Mouse (Mus musculus): ENCODE data around the gene Gmnc. TPM values are rescaled to one million over a fixed set of nuclear protein-coding genes. Genes with fewer than 3 reads are reported as not detected.

Gene Gmnc
- total and polyA plus RNA-seq, 2 experiments from 2014 or later: 0.30 to 1.3 TPM

DNA sequence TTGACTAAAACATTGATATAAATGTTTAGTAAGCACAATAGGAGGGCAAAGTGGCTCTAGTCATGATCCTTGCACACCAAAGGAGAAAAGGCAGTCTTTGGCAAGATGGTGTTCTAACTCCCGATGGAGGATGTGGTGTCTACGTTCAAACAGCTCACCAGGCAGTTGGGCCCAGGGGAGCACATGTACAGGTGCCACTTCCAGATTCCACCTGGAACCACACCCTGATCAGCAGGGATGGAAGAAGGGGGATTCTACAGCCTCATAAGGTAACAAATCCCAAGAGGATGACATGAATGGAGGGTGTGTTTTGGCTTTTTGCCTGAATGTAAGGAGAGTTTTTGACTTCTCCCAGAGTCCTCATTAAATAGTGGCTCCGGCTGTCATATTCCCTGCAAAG is 39.9 kb downstream of the Gmnc start:
- H3K4me3 ChIP-seq (ENCODE audit: low read depth, low read length): no peak overlapping the region
- H3K4me2 ChIP-seq (ENCODE audit: low read depth): no peak overlapping the region
- WGBS: 82% methylated on average over 3 of the region's 3 CpGs
- ATAC-seq (no peak), DNase-seq (no peak)
- no peak overlapping the region for H3K9ac ChIP-seq
- H3K4me1 ChIP-seq (ENCODE audit: insufficient read depth): no peaks in the 10 kb centered on the region
- H3K9me3 ChIP-seq (ENCODE audit: low read length): no peaks in the 10 kb centered on the region
- TF ChIP-seq CTCF (IDR thresholded peaks at IDR 0.05; ENCODE audit: low read depth): no peak
- H3K36me3 ChIP-seq (ENCODE audit: insufficient read depth): no peaks in the 10 kb centered on the region
- H3K27me3 ChIP-seq (ENCODE audit: insufficient read depth, low read length): no peaks in the 10 kb centered on the region
- H3K27ac ChIP-seq (ENCODE audit: low read depth, low read length): no peak overlapping the region

DNA sequence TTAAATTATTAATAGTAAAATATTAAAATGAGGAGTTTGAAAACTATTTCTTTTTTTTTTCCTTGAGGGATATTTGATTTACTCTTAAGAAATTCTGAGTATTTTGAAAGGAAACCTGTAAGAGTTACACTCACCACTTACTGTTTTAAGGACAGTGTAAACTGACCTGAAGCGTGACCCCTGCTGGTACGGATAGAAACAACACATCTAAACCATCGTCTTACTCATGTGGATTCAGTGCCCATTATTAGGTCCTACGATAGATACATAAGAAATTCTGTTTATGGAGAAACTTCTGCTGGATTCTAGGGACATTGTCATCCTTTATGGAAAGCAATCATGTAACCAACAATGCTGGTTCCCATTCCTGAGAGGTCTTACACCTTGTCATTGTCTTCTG is 41.2 kb downstream of the Gmnc start:
- TF ChIP-seq CTCF (IDR thresholded peaks at IDR 0.05; ENCODE audit: low read depth): 0 out of 2 replicates have a peak, but pooled peaks have one; percentile 10
- Histone ChIP-seq H3K27ac (ENCODE audit: low read depth, low read length) (no peak overlapping the region), H3K9ac (no peak overlapping the region), H3K4me2 (ENCODE audit: low read depth) (no peak overlapping the region), H3K4me3 (ENCODE audit: low read depth, low read length) (no peak overlapping the region), H3K4me1 (ENCODE audit: insufficient read depth) (no peaks in the 10 kb centered on the region), H3K36me3 (ENCODE audit: insufficient read depth) (no peaks in the 10 kb centered on the region), H3K27me3 (ENCODE audit: insufficient read depth, low read length) (no peaks in the 10 kb centered on the region), H3K9me3 (ENCODE audit: low read length) (no peaks in the 10 kb centered on the region)
- 51% methylated on average over 4 of the region's 4 CpGs for WGBS
- no peak for ATAC-seq
- no peak for DNase-seq

DNA sequence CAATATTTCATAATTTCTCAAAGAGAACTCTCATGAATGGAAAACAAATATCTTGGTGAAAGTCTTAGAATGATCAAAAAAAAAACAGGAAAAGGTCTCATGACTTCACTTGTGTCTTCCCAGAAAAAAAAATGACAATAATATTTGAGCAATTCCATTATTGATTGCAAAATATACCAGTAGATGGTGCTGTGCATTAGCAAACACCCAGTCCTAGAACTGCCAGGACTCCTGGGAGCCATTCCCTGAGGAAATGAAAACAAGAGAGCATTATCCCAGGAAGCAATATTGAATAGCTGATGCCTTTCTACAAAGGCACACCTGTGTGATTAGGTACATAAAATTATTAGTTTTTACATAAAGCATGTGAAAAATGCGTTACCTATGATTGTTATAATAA is 87.5 kb downstream of the Gmnc start:
- Histone ChIP-seq H3K27ac (ENCODE audit: low read depth, low read length) (no peak overlapping the region), H3K36me3 (ENCODE audit: insufficient read depth) (no peaks in the 10 kb centered on the region), H3K4me1 (ENCODE audit: insufficient read depth) (no peaks in the 10 kb centered on the region), H3K9me3 (ENCODE audit: low read length) (no peaks in the 10 kb centered on the region), H3K9ac (no peak overlapping the region), H3K27me3 (ENCODE audit: insufficient read depth, low read length) (no peaks in the 10 kb centered on the region), H3K4me3 (ENCODE audit: low read depth, low read length) (no peak overlapping the region), H3K4me2 (ENCODE audit: low read depth) (no peak overlapping the region)
- WGBS: 81% methylated on average over 1 of the region's 1 CpGs
- no peak; the same call in 1 of the 2 replicates for ATAC-seq
- peak; percentile 60 for TF ChIP-seq CTCF (IDR thresholded peaks at IDR 0.05; ENCODE audit: low read depth)
- DNase-seq: peak; percentile 11

DNA sequence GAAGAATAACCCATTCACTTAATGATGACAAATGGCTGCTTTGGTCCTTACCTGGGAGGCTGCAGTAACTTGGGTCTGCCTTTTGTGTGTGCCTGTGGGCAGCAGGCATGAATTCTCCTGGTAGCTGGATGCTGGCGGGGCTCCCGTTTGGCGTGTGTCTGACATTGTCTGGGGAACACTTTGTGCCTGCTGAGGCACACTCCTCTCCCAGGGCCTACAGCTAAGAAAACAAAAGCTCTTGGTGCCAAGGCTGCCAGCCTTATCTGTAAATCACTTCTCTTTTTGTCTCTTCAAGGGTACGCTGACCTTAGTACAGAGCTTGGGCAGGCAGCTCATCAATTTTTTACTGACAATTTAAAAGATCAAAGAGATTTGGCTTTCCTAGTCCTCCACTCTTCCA is 90.0 kb downstream of the Gmnc start:
- peak; percentile 16 for DNase-seq
- WGBS: 15% methylated on average over 4 of the region's 4 CpGs
- no peak for TF ChIP-seq CTCF (IDR thresholded peaks at IDR 0.05; ENCODE audit: low read depth)
- no peak overlapping the region for H3K4me2 ChIP-seq (ENCODE audit: low read depth)
- H3K9me3 ChIP-seq (ENCODE audit: low read length): no peaks in the 10 kb centered on the region
- ATAC-seq: no peak
- no peak overlapping the region for H3K4me3 ChIP-seq (ENCODE audit: low read depth, low read length)
- no peaks in the 10 kb centered on the region for H3K27me3 ChIP-seq (ENCODE audit: insufficient read depth, low read length)
- H3K36me3 ChIP-seq (ENCODE audit: insufficient read depth): no peaks in the 10 kb centered on the region
- no peak overlapping the region for H3K27ac ChIP-seq (ENCODE audit: low read depth, low read length)
- no peak overlapping the region for H3K9ac ChIP-seq
- H3K4me1 ChIP-seq (ENCODE audit: insufficient read depth): no peaks in the 10 kb centered on the region

DNA sequence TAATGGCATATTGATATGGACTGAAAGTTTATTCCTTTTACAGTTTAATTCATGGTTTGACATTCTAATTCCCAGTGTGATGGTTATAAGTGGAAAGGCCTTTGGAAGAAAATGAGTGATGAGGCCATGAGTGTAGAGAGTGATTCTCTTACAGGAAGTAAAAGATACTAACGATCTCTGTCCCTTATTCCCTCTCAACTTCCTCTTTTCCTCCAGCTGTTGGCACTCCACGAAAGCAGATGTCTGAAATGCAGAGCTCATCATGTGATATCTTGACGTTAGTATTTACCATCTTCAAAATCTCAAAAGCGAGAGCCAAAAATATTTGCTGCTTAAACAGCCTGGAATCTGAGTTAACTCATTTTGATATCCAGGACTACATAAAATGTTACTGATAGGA is 105.1 kb downstream of the Gmnc start:
- TF ChIP-seq CTCF (IDR thresholded peaks at IDR 0.05; ENCODE audit: low read depth): no peak
- no peaks in the 10 kb centered on the region for H3K9me3 ChIP-seq (ENCODE audit: low read length)
- no peak overlapping the region for H3K27ac ChIP-seq (ENCODE audit: low read depth, low read length)
- no peaks in the 10 kb centered on the region for H3K36me3 ChIP-seq (ENCODE audit: insufficient read depth)
- no peaks in the 10 kb centered on the region for H3K4me1 ChIP-seq (ENCODE audit: insufficient read depth)
- H3K4me2 ChIP-seq (ENCODE audit: low read depth): no peak overlapping the region
- no peak for DNase-seq
- H3K9ac ChIP-seq: no peak overlapping the region
- no peak for ATAC-seq
- 78% methylated on average over 4 of the region's 4 CpGs for WGBS
- H3K27me3 ChIP-seq (ENCODE audit: insufficient read depth, low read length): no peaks in the 10 kb centered on the region
- no peak overlapping the region for H3K4me3 ChIP-seq (ENCODE audit: low read depth, low read length)

DNA sequence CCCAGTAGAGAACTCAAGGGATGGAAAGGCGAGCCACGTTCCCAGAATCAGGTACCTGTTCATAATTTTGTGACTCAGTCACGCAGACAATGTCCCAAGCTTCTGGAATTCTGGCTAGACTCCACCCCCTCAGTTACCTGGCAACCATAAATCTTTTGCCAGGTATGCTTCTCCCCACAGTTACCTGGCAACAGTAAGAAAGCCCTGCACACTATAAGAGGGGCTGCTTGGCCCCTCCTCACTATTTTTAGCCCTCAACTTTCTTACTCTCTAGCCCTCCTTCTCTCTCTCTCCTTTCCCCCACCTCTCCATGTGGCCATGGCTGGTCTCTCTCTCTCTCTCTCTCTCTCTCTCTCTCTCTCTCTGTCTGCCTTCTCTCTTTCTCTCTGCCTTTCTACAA is 114.6 kb downstream of the Gmnc start:
- WGBS: 63% methylated on average over 3 of the region's 3 CpGs
- Histone ChIP-seq H3K36me3 (ENCODE audit: insufficient read depth) (no peaks in the 10 kb centered on the region), H3K27ac (ENCODE audit: low read depth, low read length) (no peak overlapping the region), H3K27me3 (ENCODE audit: insufficient read depth, low read length) (no peaks in the 10 kb centered on the region), H3K4me2 (ENCODE audit: low read depth) (no peak overlapping the region), H3K9me3 (ENCODE audit: low read length) (no peaks in the 10 kb centered on the region), H3K9ac (no peak overlapping the region), H3K4me3 (ENCODE audit: low read depth, low read length) (no peak overlapping the region), H3K4me1 (ENCODE audit: insufficient read depth) (no peaks in the 10 kb centered on the region)
- no peak for TF ChIP-seq CTCF (IDR thresholded peaks at IDR 0.05; ENCODE audit: low read depth)
- ATAC-seq (peak; percentile 54; the same call in 1 of the 2 replicates), DNase-seq (peak; percentile 13)
